Mouse (Mus musculus) adrenal gland, adult 2 months (tissue): ENCODE measurements around the gene Otof. TPM values are rescaled to one million over a fixed set of nuclear protein-coding genes. Genes with fewer than 3 reads are reported as not detected.
A peak's percentile ranks its signal among the peaks of the same experiment; 100 is the strongest.

Source experiments
- DNase-seq: peaks from one replicate; pipeline ENCODE4 v3.0.0; 2021
- polyA plus RNA-seq: library from polyadenylated mRNA; depleted of rRNA; stranded (reverse); fragments of >200 nt; gene quantifications from 2 replicates; pipeline ENCODE4 v1.2.3, GENCODE M21; 2012
- total RNA-seq, 2 experiments: library from RNA; stranded (reverse); gene quantifications; 2 replicates each; pipeline ENCODE4 v1.2.3; 2021

The Otof gene
- total and polyA plus RNA-seq, 3 experiments: 0.06 to 0.43 (median 0.10) TPM

DNA sequence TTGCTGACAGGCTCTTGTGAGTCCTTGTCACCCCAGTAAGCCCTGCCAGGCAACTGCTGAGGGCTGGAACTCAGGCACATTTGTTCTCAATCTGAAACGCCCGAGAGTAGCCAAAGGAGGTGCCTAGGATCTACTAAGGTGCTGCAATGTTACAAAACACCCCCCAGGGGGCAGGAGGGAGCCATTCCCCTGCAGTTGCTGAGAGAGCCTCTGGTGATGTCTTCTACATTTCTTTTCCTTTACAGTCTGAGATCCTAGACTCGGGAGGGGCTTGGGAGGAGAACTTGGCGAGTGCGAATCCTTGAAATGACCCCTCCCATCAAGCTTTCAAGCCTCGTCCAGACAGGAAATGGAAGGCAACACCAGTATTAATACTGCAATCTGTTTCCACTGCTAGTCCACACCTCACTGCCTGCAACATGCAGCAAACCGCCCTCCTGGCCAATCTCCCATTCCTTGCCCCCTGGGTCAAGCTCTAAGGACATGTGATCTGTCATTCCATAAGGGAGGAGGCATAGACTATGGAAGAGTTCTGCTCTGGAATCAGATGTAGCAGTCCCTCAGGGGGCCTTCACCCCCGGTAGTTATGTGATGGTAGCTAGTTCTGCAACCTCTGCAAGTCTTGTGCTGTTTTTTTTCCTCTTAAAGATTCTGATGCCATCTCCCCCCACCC is 38.0 kb downstream of the Otof start:
- peak; percentile 64 for DNase-seq

- no peak for DNase-seq
Measured at GRCm38 (mm10) chr5:30423121-30423520, 38.6 kb downstream of the Otof start.

- no peak for DNase-seq
Measured at GRCm38 (mm10) chr5:30416665-30417064, 45.1 kb downstream of the Otof start.

GRCm38 (mm10) chr5:30415876-30416275 is 45.9 kb downstream of the Otof start:
- DNase-seq: no peak

- DNase-seq: peak; percentile 30
Measured at GRCm38 (mm10) chr5:30415381-30415780, 46.4 kb downstream of the Otof start.

- DNase-seq: peak; percentile 23
Measured at GRCm38 (mm10) chr5:30411524-30411923, 50.2 kb downstream of the Otof start.

DNA sequence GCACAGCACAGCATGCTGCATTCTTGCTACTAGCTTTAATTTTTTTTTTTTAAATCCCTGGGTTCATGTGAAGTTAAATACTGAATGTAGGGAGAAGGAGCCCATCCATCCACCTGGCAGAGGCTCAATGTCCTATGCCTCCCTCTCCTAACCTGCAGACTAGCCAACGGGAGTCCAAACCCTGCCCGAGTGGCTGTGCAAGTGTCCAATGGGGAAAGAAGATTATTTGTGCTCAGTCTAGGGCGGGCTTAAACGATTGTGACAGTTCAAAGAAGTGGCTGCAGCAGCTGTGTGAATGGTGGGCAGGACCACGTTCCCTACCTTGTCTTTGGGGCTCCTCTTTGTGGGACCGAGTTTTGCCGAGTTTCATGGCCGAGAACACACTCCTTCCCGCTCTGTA is 54.9 kb downstream of the Otof start:
- DNase-seq: peak; percentile 15

GRCm38 (mm10) chr5:30401165-30401564 is 60.6 kb downstream of the Otof start:
- no peak for DNase-seq

DNA sequence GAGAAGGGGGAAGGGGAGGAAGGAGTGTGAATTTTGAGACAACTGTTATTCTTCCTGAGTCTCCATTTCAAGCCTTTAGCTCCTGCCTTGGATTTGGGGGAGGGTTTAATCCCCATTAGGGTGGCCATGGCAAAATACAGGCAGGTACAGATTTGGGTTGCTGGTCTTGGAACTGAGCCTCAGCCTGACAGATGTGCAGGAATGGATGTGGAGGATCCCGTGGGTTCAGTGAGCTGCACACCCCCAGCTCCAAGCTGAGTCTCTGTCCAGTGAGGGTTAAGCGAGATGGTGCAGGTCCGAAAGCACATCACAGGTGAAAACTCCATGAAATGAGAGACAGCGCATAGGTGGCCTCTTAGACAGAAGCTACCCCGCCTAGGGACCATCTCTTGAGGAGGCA is 61.2 kb downstream of the Otof start:
- no peak for DNase-seq

- DNase-seq: peak; percentile 75
Measured at GRCm38 (mm10) chr5:30391473-30391872, 70.3 kb downstream of the Otof start.

DNA sequence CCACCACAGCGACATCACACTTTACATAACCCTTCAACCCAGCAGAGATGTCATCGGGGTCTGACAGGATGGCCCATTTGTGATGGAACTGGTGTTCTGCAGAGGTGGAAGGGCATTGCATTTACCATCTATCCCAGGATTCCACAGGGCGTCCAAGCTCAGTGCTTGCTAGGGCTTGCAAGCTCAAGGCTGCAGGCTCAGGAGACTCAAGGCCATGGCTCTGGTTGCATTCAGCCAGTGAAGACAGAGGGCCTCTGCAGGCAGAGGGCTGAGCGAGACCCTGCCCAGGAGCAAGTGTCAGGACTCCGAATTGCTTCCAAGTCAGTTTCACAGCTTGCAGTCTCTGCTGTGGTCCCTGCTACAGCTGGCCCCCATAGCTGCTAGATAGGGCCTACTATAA is 71.9 kb downstream of the Otof start:
- peak; percentile 50 for DNase-seq

GRCm38 (mm10) chr5:30387726-30388125 is 74.0 kb downstream of the Otof start:
- DNase-seq: no peak

GRCm38 (mm10) chr5:30382876-30383275 is 78.9 kb downstream of the Otof start:
- DNase-seq: no peak

GRCm38 (mm10) chr5:30369426-30369825 is 92.3 kb downstream of the Otof start:
- peak; percentile 43 for DNase-seq

GRCm38 (mm10) chr5:30367405-30367804 is 94.3 kb downstream of the Otof start:
- no peak for DNase-seq

DNA sequence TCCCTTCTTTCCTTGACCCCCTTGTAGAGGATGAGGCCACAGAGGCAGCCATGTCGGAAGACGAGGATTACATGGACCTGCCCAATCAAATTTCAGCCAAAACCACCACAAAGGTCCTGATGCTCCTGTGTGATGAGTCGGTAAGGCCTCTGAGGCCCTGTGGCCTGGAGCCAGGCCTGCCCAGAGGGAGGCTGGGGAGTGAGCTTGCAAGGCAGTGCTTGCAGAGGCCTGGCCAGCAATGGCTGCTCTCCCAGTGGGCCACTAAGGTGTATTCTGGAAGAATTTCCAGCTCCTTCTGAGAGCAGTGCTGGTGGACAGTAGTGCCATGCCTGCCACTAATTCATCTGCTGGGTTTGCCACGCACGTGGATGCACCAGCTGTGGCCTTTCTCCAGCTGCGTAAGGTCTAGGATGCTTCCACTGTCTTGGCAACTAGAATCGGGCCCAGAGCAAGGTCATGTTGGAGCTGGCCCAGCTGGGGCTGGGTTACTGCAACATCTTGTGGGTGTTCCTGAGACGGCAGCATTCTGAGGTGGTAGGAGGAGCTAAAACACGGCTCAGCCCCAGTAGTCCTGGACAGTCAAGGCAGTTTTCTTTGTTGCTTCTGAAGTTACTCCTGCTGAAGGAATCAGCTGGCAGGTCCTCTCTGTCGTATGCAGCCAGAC is 103.2 kb downstream of the Otof start:
- peak; percentile 68 for DNase-seq

- no peak for DNase-seq
Measured at GRCm38 (mm10) chr5:30356647-30357046, 105.1 kb downstream of the Otof start.

- DNase-seq: peak; percentile 30
Measured at GRCm38 (mm10) chr5:30355559-30356159, 106.1 kb downstream of the Otof start.

DNA sequence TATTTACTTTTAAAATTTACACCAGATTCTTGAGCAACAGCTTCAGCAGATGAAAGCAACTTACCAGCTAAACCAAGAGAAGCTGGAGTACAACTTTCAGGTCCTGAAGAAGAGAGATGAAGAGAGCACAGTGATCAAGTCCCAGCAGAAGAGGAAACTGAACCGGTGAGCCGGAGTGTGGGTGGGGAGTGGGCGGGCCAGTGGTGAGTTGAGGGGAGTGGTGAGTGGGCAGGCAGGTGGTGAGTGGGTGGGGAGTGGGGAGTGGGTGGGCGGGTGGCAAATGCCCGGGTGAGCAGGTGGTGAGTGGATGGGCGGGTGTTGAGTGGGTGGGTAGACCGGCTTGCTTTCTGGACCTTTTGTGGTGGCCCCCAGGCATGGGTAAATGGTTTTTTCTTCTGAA is 106.6 kb downstream of the Otof start:
- DNase-seq: no peak

GRCm38 (mm10) chr5:30353605-30354004 is 108.1 kb downstream of the Otof start:
- no peak for DNase-seq

DNA sequence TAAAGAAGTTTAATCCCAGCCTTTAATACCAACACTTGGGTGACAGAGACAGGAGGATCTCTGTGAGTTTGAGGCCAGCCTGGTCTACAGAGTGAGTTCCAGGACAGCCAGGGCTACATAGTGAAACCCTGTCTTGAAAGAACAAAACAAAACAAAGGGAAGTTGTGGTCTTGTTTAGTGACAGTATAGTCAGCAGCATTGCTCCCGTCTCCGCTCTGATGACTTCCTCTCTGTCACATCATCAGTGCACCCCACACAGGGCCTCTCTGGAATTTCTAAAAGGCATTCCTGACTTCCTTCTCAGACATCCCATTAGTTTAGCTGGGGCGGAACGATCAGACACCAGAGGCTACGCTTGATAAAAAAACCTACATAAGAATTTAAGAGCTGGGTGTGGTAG is 117.8 kb downstream of the Otof start:
- DNase-seq: no peak

DNA sequence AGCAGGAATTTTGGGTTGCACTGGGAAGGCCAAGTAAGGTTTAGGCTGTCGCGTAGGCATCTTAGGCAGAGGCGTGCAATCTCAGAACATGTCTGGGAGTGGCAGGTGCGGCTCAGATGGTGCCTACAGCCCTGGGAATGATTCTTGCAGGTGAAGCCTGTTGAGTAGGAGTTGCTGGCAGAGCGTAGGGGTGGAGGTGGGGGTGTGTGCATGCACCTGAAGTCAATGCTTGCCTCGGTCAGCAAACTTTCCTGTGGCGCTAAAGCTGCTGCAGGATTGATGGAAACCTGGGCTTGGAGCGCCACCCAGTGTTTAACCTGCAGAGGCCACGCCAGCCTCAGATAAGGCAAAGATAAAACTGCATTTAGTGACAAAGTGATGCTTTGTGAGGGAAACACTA is 118.6 kb downstream of the Otof start:
- DNase-seq: peak; percentile 66

DNA sequence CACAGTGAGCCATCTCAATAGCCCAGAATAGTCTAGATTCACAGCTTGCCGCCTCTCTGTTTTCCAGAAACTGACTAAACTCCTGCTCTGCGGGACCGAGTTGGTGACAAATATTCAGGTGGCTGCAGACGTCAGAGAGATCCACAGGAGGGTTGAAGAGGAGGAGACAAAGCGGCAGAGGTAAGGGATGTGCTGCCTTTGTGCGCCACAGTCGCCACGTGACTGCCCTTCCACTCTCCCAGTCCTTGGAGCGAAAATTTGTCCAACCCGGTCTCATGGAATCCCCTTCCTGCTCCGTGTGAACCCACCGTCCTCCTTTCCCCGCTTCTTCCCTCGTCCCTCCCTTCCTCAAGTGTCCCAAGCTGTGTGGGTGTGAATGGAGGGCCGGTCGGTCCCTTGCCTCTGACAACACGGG is 119.1 kb downstream of the Otof start:
- DNase-seq: no peak
